Mouse (Mus musculus) forebrain, embryonic 11.5 days (tissue): ENCODE measurements around the gene Qrich1. TPM values are rescaled to one million over a fixed set of nuclear protein-coding genes. Genes with fewer than 3 reads are reported as not detected.

Source experiments
- ATAC-seq: fragments of 200-750 bp; cut with Nextera tagmentation; replicated peaks from 2 replicates; pipeline ENCODE4 v1.8.0; 2017; ENCODE audit warnings: moderate TSS enrichment; ENCODE audit not compliant: low FRiP score
- DNase-seq: peaks from one replicate; pipeline ENCODE4 v3.0.0-alpha.2; 2017; ENCODE audit warnings: low spot score
- H3K27ac ChIP-seq: fragments of 300-500 bp; sonication (generic); 2 replicates; pipeline ENCODE4 v1.5.1; 2014; ENCODE audit warnings: low read depth, low read length
- H3K27me3 ChIP-seq: fragments of 300-500 bp; sonication (generic); 2 replicates; pipeline ENCODE4 v1.6.1; 2014; ENCODE audit warnings: mild to moderate bottlenecking, low read length, mixed read lengths; ENCODE audit not compliant: control insufficient read depth, insufficient read depth
- H3K36me3 ChIP-seq: fragments of 300-500 bp; sonication (generic); 2 replicates; pipeline ENCODE4 v1.6.1; 2014; ENCODE audit warnings: mild to moderate bottlenecking, low read length, moderate library complexity, mixed read lengths; ENCODE audit not compliant: control insufficient read depth, insufficient read depth
- H3K4me1 ChIP-seq: fragments of 300-500 bp; sonication (generic); replicated peaks from 2 replicates; pipeline ENCODE4 v1.6.1; 2014; ENCODE audit warnings: low read length, mixed read lengths; ENCODE audit not compliant: control insufficient read depth, insufficient read depth
- H3K4me2 ChIP-seq: fragments of 300-500 bp; sonication (generic); 2 replicates; pipeline ENCODE4 v1.6.1; 2014; ENCODE audit warnings: low read depth, mild to moderate bottlenecking, low read length, moderate library complexity, mixed read lengths; ENCODE audit not compliant: severe bottlenecking
- H3K4me3 ChIP-seq: fragments of 300-500 bp; sonication (generic); 2 replicates; pipeline ENCODE4 v1.5.1; 2014; ENCODE audit warnings: low read depth, low read length
- H3K9ac ChIP-seq: fragments of 300-500 bp; sonication (generic); 2 replicates; pipeline ENCODE4 v1.6.1; 2014; ENCODE audit warnings: low read length
- H3K9me3 ChIP-seq: fragments of 300-500 bp; sonication (generic); 2 replicates; pipeline ENCODE4 v1.6.1; 2016; ENCODE audit warnings: low read length, mixed read lengths; ENCODE audit not compliant: control insufficient read depth
- WGBS: fragments of 180-500 bp; shearing (Covaris S2); extraction: QIAGEN DNeasy Blood & Tissue Kit; methylation state at CpG from one replicate; pipeline ENCODE4 v1.1.7; 2014; 5-methylcytosine and 5-hydroxymethylcytosine counted together
- polyA plus RNA-seq: library from polyadenylated mRNA; unstranded; fragments of >200 nt; fragmentation: Nextera tagmentation; extraction: Ambion mirVana; gene quantifications from 2 replicates; pipeline ENCODE4 v1.2.1, GENCODE M21; 2014

Qrich1 gene
- polyA plus RNA-seq, 1 experiment from 2014 or later: 174 TPM

- Histone ChIP-seq H3K4me1 (peaks cover 21% of the 10 kb centered on the region), H3K36me3 (peaks cover 3% of the 10 kb centered on the region; the same call in 1 of the 2 replicates)
- no peak for ATAC-seq
These were observed 62.7 kb downstream of the Qrich1 start for GRCm38 (mm10) chr9:108579344-108579690.

GRCm38 (mm10) chr9:108587571-108588180 is 71.1 kb downstream of the Qrich1 start:
- Histone ChIP-seq H3K4me3 (peak overlapping the region; percentile 18; the same call in 1 of the 2 replicates), H3K9me3 (no peaks in the 10 kb centered on the region), H3K27me3 (no peaks in the 10 kb centered on the region), H3K4me2 (peak overlapping the region; percentile 53), H3K9ac (peak overlapping the region; percentile 54), H3K4me1 (peaks cover 32% of the 10 kb centered on the region), H3K36me3 (no peaks in the 10 kb centered on the region), H3K27ac (peak overlapping the region; percentile 98)
- ATAC-seq (peak; percentile 98), DNase-seq (peak; percentile 93)
- 1% methylated on average over 14 of the region's 14 CpGs for WGBS

More at GRCm38 (mm10) chr9:108579344-108579690, 62.7 kb downstream of the Qrich1 start:
- no peaks in the 10 kb centered on the region for H3K9me3 ChIP-seq
- DNase-seq: no peak
- peak overlapping the region; percentile 62 for H3K4me2 ChIP-seq
- no peaks in the 10 kb centered on the region for H3K27me3 ChIP-seq
- H3K27ac ChIP-seq: peak overlapping the region; percentile 88; the same call in 1 of the 2 replicates
- H3K9ac ChIP-seq: peak overlapping the region; percentile 87
- 73% methylated on average over 5 of the region's 5 CpGs for WGBS
- H3K4me3 ChIP-seq: peak overlapping the region; percentile 85

DNA sequence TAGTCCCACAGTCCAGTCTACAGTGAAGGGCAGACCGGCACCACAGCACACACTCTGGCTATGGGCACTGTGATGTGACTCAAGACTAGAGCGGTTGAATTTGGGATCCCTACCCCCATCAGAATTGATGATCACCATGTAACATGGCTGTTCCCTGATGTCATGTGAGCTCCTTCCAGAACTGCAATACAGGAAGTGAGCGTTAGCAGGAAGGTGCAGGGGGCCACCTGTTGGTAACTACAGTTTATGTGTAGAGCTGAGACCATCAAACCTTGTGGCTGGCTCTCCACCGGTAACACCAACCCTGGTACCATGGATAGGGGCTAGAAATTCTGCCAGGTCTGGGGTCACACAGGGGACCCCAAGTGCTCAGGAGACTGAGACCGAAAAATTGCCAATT is 72.6 kb downstream of the Qrich1 start:
- Histone ChIP-seq H3K4me2 (no peak overlapping the region), H3K36me3 (no peaks in the 10 kb centered on the region), H3K27me3 (no peaks in the 10 kb centered on the region), H3K27ac (peak overlapping the region; percentile 98), H3K4me1 (peaks cover 32% of the 10 kb centered on the region), H3K9me3 (no peaks in the 10 kb centered on the region), H3K9ac (no peak overlapping the region), H3K4me3 (no peak overlapping the region)
- 75% methylated on average over 5 of the region's 5 CpGs for WGBS
- DNase-seq: no peak
- ATAC-seq: no peak

DNA sequence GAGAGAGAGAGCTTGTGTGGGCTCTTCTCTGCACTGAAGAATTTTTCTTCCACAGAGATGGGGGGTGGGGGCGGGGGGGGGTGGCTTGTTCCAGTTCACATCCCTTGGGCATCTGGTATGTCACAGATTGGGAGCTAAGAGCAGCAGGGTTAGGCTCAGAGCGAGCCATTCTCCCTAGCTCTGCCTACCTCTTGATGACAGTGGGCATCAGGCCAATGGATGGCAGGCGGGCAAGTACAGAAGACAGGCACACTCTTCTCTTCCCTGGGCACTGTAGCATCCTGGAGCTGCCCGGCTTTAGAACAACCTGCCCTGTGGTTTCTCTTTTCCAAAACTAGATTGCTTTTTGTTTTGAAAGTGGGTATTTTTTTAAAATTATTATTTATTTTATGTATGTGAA is 74.9 kb downstream of the Qrich1 start:
- WGBS: 91% methylated on average over 4 of the region's 4 CpGs
- no peak overlapping the region for H3K9ac ChIP-seq

GRCm38 (mm10) chr9:108594354-108594753 is 77.7 kb downstream of the Qrich1 start:
- DNase-seq: no peak
- ATAC-seq: no peak
- H3K9ac ChIP-seq: no peak overlapping the region
- WGBS: 88% methylated on average over 3 of the region's 3 CpGs
- no peak overlapping the region for H3K27ac ChIP-seq
- H3K4me3 ChIP-seq: no peak overlapping the region
- H3K36me3 ChIP-seq: no peaks in the 10 kb centered on the region
- H3K4me1 ChIP-seq: peaks cover under 1% of the 10 kb centered on the region; the same call in 1 of the 2 replicates
- no peaks in the 10 kb centered on the region for H3K27me3 ChIP-seq
- H3K9me3 ChIP-seq: no peaks in the 10 kb centered on the region
- no peak overlapping the region for H3K4me2 ChIP-seq

More for the DNA sequence above, 74.9 kb downstream of the Qrich1 start:
- H3K4me3 ChIP-seq: no peak overlapping the region
- H3K4me1 ChIP-seq: peaks cover 26% of the 10 kb centered on the region
- H3K27ac ChIP-seq: no peak overlapping the region
- no peaks in the 10 kb centered on the region for H3K36me3 ChIP-seq
- ATAC-seq (no peak), DNase-seq (no peak)
- no peaks in the 10 kb centered on the region for H3K27me3 ChIP-seq
- no peaks in the 10 kb centered on the region for H3K9me3 ChIP-seq
- no peak overlapping the region for H3K4me2 ChIP-seq

- DNase-seq: peak; percentile 83
- 2% methylated on average over 56 of the region's 69 CpGs for WGBS
- Histone ChIP-seq H3K9me3 (no peaks in the 10 kb centered on the region), H3K4me2 (peak within 1 kb of the TSS; percentile 94), H3K4me3 (peak within 1 kb of the TSS; percentile 71), H3K4me1 (no peaks in the 10 kb centered on the region), H3K27me3 (no peaks in the 10 kb centered on the region), H3K36me3 (no peaks in the 10 kb centered on the region), H3K9ac (peak within 1 kb of the TSS; percentile 78), H3K27ac (0 out of 2 replicates have a peak within 1 kb of the TSS, but pooled peaks have one; percentile 31)
- ATAC-seq: peak; percentile 88
These were observed 80.6 kb downstream of the Qrich1 start, which contains the start of gene P4htm for GRCm38 (mm10) chr9:108596998-108597764. Gene P4htm, minus strand, starts transcription at chr9:108597667.

DNA sequence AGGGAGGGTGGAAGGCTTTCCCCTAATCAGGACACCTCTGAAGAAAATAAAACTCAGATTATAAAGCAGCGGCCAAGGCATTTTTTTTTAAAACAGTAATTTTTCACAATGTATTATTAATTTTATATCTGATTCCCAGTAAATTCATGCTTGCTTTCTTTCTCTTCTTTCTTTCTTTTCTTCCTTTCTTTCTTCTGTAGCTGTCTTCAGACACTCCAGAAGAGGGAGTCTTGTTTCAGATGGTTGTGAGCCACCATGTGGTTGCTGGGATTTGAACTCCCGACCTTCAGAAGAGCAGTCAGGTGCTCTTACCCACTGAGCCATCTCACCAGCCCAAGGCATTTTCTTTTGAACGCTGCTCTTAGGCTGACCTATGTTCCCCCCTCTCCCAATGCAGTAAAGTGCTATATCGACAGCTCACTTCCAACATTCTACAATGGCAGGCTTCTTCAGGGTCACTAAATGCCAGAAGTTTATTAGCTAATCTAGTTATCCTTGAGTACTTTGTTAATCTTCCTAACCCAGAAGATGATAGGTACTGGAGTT is 82.5 kb downstream of the Qrich1 start:
- 80% methylated on average over 4 of the region's 4 CpGs for WGBS
- no peak overlapping the region for H3K9ac ChIP-seq
- H3K36me3 ChIP-seq: no peaks in the 10 kb centered on the region; the same call in 1 of the 2 replicates
- no peak overlapping the region for H3K27ac ChIP-seq
- H3K9me3 ChIP-seq: no peaks in the 10 kb centered on the region
- no peak overlapping the region for H3K4me2 ChIP-seq
- no peak for DNase-seq
- H3K27me3 ChIP-seq: no peaks in the 10 kb centered on the region
- no peak overlapping the region for H3K4me3 ChIP-seq
- ATAC-seq: no peak
- no peaks in the 10 kb centered on the region for H3K4me1 ChIP-seq

- no peak for ATAC-seq
- Histone ChIP-seq H3K9me3 (no peaks in the 10 kb centered on the region), H3K27me3 (no peaks in the 10 kb centered on the region)
These were observed 83.4 kb downstream of the Qrich1 start for GRCm38 (mm10) chr9:108600011-108600410.

More at GRCm38 (mm10) chr9:108600011-108600410, 83.4 kb downstream of the Qrich1 start:
- no peak overlapping the region for H3K4me2 ChIP-seq
- no peak overlapping the region for H3K9ac ChIP-seq
- no peak overlapping the region for H3K4me3 ChIP-seq
- WGBS: 81% methylated on average over 2 of the region's 2 CpGs
- no peaks in the 10 kb centered on the region; the same call in 1 of the 2 replicates for H3K36me3 ChIP-seq
- no peak for DNase-seq
- H3K27ac ChIP-seq: no peak overlapping the region
- no peaks in the 10 kb centered on the region for H3K4me1 ChIP-seq
